Mouse (Mus musculus) erythroid progenitor cell, adult 5-6 weeks (primary cell): ENCODE measurements around the gene Atp9a. TPM values are rescaled to one million over a fixed set of nuclear protein-coding genes. Genes with fewer than 3 reads are reported as not detected.

Source experiments
- ATAC-seq: replicated peaks from 2 replicates; pipeline ENCODE4 v1.8.0; 2016; ENCODE audit warnings: moderate number of reproducible peaks, mild to moderate bottlenecking, moderate TSS enrichment, inconsistent platforms; ENCODE audit not compliant: poor library complexity, low FRiP score, severe bottlenecking
- total RNA-seq, 2 experiments: library from RNA; stranded (forward) in 1 of 2; stranded (reverse) in 1 of 2; fragments of 150-400 nt in 1 of 2; fragments of 186-747, 209-891 nt in 1 of 2; gene quantifications; 2 replicates each; pipeline versions ENCODE4 v1.2.3 to v1.2.4; 2015 to 2017; ENCODE audit warnings: low replicate concordance in 2 of 2

Gene Atp9a
- total RNA-seq, 2 experiments from 2014 or later = not detected

DNA sequence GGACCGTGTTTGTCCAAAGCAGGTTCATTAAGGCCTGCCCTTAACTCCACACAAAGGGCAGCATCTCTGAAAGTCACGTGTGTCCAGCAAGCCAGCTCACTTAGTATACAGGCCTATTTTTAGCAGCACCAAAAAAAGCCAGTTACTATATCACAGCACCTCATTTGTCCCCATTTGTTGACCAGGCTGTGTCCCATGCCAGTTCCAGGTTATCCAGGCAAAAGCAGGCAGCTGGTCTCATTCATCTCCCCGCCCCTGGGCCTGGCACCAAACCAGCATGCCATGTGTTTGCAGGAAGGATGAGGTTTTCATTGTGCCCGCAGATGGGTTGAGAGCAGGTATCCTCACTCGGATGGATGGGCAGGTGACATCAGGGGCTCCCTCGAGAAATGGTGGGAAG, 157.4 kb downstream of the Atp9a start:
- ATAC-seq = no peak

Other genes starting within 250 kb of the Atp9a start
- 2.5 and 3.8 TPM in 2 replicates for gene Nfatc2, start 140.8 kb downstream of the Atp9a start, total RNA-seq (2015; ENCODE audit: low replicate concordance)
- 0.13 and 0.61 TPM in 2 replicates for gene Nfatc2, start 140.8 kb downstream of the Atp9a start, total RNA-seq (2017; ENCODE audit: low replicate concordance)
- gene Sall4, start 25.5 kb upstream of the Atp9a start, total RNA-seq (2015; ENCODE audit: low replicate concordance) = not detected in 2 replicates
- not detected in 2 replicates for gene Sall4, start 25.5 kb upstream of the Atp9a start, total RNA-seq (2017; ENCODE audit: low replicate concordance)
- gene Zfp64, start 213.2 kb upstream of the Atp9a start, total RNA-seq (2015; ENCODE audit: low replicate concordance) = 2.9 and 11.2 TPM in 2 replicates
- gene Zfp64, start 213.2 kb upstream of the Atp9a start, total RNA-seq (2017; ENCODE audit: low replicate concordance) = 2.2 and 8.5 TPM in 2 replicates